Comparison of ENCODE assay signal across 13 mouse cellular contexts in the genomic region with DNA sequence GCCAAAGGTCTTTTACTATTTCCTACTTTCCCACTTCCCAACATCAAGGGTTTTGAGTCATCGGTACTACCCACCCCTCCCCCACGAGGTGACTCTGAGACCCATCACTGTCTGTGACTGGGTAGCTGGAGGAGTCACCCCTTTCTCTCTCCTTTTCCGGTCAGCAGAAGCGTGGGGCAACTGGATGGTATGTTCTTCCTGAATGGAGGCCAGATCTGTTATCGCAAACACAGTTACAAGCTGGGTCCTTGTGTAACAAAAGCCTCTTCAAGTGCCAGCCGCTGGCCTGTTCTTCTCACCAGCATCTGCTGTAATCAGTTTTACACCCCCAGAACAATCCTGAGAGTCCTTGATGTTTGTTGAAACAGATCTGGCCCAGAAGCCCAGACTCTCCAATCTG.
DNase-seq lines count a peak whose midpoint lies in the region; ATAC-seq lines count a peak whose summit lies in the region.
"Had no signal": no experiment of that assay in that cellular context is flagged by ENCODE, and none has a peak within 500 bp of the region (broad histone marks: within the 10 kb centered on the region; RNA-seq: fewer than 3 reads in every experiment).

No protein-coding gene starts in this region.

- H3K9me3 ChIP-seq in heart, embryonic 13.5 days, result no peaks in the 10 kb centered on the region
- no peaks in the 10 kb centered on the region for H3K9me3 ChIP-seq in embryonic facial prominence, embryonic 10.5 days
- no peaks in the 10 kb centered on the region for H3K9me3 ChIP-seq in lung, embryonic 15.5 days
- H3K9me3 ChIP-seq: G1E had no signal

- H3K4me3 ChIP-seq in heart, embryonic 13.5 days, result no peak overlapping the region
- peak overlapping the region; percentile 88 for H3K4me3 ChIP-seq in embryonic facial prominence, embryonic 10.5 days
- H3K4me3 ChIP-seq in lung, embryonic 15.5 days, result no peak overlapping the region
- H3K4me3 ChIP-seq: left cerebral cortex, adult 2 months had no signal

- no peak overlapping the region; the same call in 1 of the 2 replicates for H3K4me2 ChIP-seq in heart, embryonic 13.5 days
- H3K4me2 ChIP-seq in lung, embryonic 15.5 days, result peak overlapping the region; percentile 74; the same call in 1 of the 2 replicates
- H3K4me2 ChIP-seq: hindbrain, embryonic 14.5 days had no signal

- no peak for ATAC-seq in heart, embryonic 13.5 days (ENCODE audit: extremely low read depth, insufficient number of reproducible peaks, low FRiP score, low TSS enrichment)
- no peak for ATAC-seq in lung, embryonic 15.5 days (ENCODE audit: borderline replicate concordance, extremely low read depth, low FRiP score, low TSS enrichment)

- 12% methylated on average over 6 of the region's 6 CpGs for WGBS in heart, embryonic 13.5 days
- 66% methylated on average over 6 of the region's 6 CpGs for WGBS in embryonic facial prominence, embryonic 10.5 days
- WGBS in lung, embryonic 15.5 days, result 13% methylated on average over 6 of the region's 6 CpGs

- no peak overlapping the region for H3K27ac ChIP-seq in heart, embryonic 13.5 days (replicated peaks)
- H3K27ac ChIP-seq in embryonic facial prominence, embryonic 10.5 days (replicated peaks), result peak overlapping the region; percentile 96
- peak overlapping the region; percentile 39; the same call in 1 of the 2 replicates for H3K27ac ChIP-seq in lung, embryonic 15.5 days
- H3K27ac ChIP-seq: left cerebral cortex, adult 2 months; macrophage had no signal

- H3K9ac ChIP-seq in heart, embryonic 13.5 days, result peak overlapping the region; percentile 33; the same call in 1 of the 2 replicates
- no peak overlapping the region for H3K9ac ChIP-seq in lung, embryonic 15.5 days
- H3K9ac ChIP-seq: hindbrain, embryonic 14.5 days had no signal

- H3K27me3 ChIP-seq in heart, embryonic 13.5 days (replicated peaks), result peaks cover 37% of the 10 kb centered on the region
- no peaks in the 10 kb centered on the region for H3K27me3 ChIP-seq in embryonic facial prominence, embryonic 10.5 days (replicated peaks; ENCODE audit: low read depth, poor library complexity, severe bottlenecking)
- no peaks in the 10 kb centered on the region for H3K27me3 ChIP-seq in lung, embryonic 15.5 days

- peaks cover 67% of the 10 kb centered on the region for H3K4me1 ChIP-seq in heart, embryonic 13.5 days
- H3K4me1 ChIP-seq in embryonic facial prominence, embryonic 10.5 days, result peaks cover 95% of the 10 kb centered on the region
- H3K4me1 ChIP-seq in lung, embryonic 15.5 days, result peaks cover 90% of the 10 kb centered on the region

- DNase-seq in heart, adult 18-20 months, result no peak
- DNase-seq in 416B (ENCODE audit: low read depth), result peak; percentile 29
- no peak for DNase-seq in embryonic facial prominence, embryonic 10.5 days (ENCODE audit: low spot score)
- DNase-seq in liver, result no peak
- no peak for DNase-seq in cerebellum, postnatal 10 days
- DNase-seq: kidney, postnatal 10 days; thymus, postnatal 25 days had no signal

- no peaks in the 10 kb centered on the region for H3K36me3 ChIP-seq in heart, embryonic 13.5 days
- H3K36me3 ChIP-seq in embryonic facial prominence, embryonic 10.5 days (replicated peaks), result peaks cover 35% of the 10 kb centered on the region
- no peaks in the 10 kb centered on the region for H3K36me3 ChIP-seq in lung, embryonic 15.5 days
